Comparison of ENCODE assay signal across 28 mouse cellular contexts in the genomic region with DNA sequence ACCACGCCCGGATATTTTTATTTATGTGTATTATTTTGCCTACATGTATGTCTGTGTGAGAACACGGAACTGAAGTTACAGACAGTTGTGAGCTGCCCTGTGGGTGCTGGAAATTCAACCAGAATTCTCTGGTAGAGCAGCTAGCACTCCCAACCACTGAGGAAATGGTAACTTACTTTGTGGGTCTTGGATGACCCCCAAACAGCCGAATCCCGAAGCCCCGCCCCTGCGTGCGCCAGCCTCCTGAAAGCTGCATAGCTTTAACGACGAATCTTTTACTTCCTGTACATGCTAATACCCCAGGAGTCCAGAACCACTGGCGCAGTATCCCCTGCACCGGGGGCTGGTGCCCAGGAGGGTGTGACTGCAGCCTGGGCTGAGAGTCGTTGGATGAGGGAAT. TPM values are rescaled to one million over a fixed set of nuclear protein-coding genes. Genes with fewer than 3 reads are reported as not detected.
"Had no signal": no experiment of that assay in that cellular context is flagged by ENCODE, and none has a peak within 500 bp of the region (broad histone marks: within the 10 kb centered on the region; RNA-seq: fewer than 3 reads in every experiment).

No protein-coding gene starts in this region.

- DNase-seq: gastrocnemius, postnatal 14 days; gastrocnemius, postnatal 36 days; heart, adult 11 months; heart, adult 2 months; heart, postnatal 14 days; heart, postnatal 36 days; kidney, adult 11 months; kidney, adult 2 months; kidney, adult 9 months; kidney, postnatal 14 days; kidney, postnatal 36 days; layer of hippocampus, adult 9-11 months; layer of hippocampus, postnatal 36 days; left cerebral cortex, postnatal 4 days; liver, embryonic 13.5 days had no signal

- H3K4me3 ChIP-seq: heart, adult 2 months; heart, embryonic 13.5 days; heart, embryonic 15.5 days; hindbrain, embryonic 13.5 days; hindbrain, embryonic 15.5 days; kidney, embryonic 15.5 days; limb, embryonic 13.5 days; limb, embryonic 15.5 days; liver, embryonic 13.5 days had no signal

- H3K27ac ChIP-seq: heart, adult 2 months; heart, embryonic 13.5 days; heart, embryonic 15.5 days; hindbrain, embryonic 13.5 days; hindbrain, embryonic 15.5 days; hindbrain, postnatal 0 days; kidney, embryonic 15.5 days; kidney, postnatal 0 days; limb, embryonic 13.5 days; limb, embryonic 15.5 days; liver, embryonic 13.5 days had no signal

RNA-seq across cellular contexts. Expression of a gene that starts 29.6 kb away (rescaled TPM):
- total RNA-seq: hematopoietic stem cell, adult 5-6 weeks had no signal

RNA-seq across cellular contexts. Expression of a gene that starts 49.0 kb away (rescaled TPM):
- total RNA-seq: gastrocnemius, adult 8-10 months; left cerebral cortex, adult 18-20 months; liver, adult 2 months had no signal
